Mouse (Mus musculus) mesoderm, embryonic 11.5 days (tissue): Measurements from ENCODE around the gene Ppp4c.

Experiments
- DNase-seq: peaks from one replicate; pipeline ENCODE4 v3.0.0-alpha.2; 2012; ENCODE audit warnings: low read depth, low spot score

Ppp4c gene

DNA sequence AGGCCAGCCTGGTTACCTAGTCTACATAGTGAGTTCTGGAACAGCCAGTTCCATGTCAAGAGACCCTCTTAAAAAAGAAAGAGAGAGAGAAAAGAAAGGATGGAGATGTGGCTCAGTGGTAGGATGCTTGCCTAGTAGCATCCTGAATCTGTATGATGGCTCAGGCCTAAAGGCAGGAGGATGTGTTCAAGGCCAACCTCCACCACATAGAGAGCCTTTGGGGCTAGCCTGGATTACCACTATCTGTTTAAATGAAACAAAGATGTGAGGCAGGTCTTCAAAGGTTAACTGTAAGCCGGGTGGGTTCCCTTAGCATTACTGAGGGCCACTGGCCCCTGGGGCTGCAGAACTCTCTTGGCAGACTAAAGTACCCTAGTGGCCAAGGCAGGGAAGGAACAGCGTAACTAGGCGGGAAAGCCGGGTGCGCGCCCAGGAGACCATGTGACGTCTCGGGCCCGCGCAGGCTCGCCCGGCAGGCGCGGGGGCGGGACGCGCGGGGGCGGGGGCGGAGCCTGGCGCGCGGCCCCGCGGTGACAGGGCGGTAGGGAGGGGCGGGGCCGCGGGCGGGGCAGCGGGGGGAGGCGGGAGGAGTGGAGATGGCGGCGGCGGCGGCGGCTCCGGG lies 33.1 kb downstream of the Ppp4c start, which contains the start of gene Mapk3:
Mapk3 (plus strand) TSS at position 552 of the 622 bp plus-strand sequence.
- peak; percentile 93 for DNase-seq

DNA sequence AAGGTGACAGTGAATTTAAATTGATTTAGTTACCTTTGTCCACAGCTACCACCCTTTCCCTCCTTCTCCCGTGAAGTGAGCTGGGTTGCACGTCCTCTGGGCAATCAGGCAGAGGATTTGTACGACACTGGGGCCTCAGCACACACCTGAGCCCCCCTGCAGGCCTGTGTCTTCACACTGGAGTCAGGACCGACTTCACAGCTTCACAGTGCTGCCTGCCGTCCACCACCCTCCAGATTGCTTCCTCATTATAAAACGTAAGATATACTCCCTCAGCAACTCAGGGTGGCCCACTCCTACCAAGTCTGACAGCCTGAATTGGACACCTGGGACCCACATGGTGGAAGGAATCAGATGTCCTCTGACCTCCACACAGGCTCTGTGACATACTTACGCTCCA lies 33.8 kb downstream of the Ppp4c start:
- no peak for DNase-seq

DNA sequence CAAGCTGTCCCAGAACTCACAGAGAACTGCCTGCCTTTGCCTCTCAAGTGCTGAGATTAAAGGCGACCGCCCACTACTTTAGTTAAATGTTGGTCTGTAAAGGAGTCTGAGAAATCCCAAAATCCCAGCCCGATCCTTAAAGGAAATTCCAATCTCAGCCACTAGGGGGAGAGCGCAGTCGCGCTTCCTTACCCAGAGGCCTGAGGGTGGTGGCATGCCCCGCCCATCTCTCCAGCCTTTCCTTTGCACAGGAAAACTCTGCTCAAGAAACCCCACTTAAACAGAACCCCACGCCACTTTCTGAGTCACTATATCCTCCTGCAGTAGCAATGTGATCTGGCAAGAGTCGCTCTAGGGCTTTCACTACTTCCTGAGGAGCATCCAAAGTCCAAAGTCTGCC lies 37.4 kb downstream of the Ppp4c start:
- DNase-seq: peak; percentile 89

DNA sequence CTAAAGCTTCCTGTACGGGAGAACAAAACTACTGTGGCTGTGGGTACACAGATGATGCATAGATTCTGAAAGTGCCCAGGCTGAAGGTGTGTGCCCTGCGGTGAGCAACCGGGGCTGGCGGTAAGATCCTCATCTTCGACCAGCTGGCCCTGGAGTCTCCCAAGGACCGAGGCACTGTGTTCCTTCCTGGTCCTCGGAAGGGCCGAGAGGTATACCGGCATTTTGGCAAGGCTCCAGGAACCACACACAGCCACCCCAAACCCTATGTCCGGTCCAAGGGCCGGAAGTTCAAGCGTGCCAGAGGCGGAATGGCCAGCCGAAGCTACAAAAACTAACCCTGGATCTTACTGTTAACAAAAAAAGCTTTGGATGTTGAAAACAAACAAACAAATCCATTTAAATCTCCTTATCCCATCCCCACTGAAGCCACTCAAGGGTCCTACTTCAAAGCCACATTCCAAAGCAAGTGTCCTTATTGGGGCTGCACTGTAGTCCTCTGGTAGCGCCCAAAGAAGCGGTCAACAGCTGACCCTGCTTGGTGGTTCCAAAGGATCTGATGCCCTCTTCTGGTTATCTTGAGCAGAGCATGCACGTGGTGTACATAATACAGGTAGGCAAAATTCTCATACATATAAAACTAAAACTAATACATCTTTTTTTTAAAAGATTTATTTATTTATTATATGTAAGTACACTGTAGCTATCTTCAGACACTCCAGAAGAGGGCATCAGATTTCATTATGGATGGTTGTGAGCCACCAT lies 42.5 kb downstream of the Ppp4c start:
- DNase-seq: no peak

GRCm38 (mm10) chr7:126748824-126749223 lies 43.5 kb downstream of the Ppp4c start:
- no peak for DNase-seq

DNA sequence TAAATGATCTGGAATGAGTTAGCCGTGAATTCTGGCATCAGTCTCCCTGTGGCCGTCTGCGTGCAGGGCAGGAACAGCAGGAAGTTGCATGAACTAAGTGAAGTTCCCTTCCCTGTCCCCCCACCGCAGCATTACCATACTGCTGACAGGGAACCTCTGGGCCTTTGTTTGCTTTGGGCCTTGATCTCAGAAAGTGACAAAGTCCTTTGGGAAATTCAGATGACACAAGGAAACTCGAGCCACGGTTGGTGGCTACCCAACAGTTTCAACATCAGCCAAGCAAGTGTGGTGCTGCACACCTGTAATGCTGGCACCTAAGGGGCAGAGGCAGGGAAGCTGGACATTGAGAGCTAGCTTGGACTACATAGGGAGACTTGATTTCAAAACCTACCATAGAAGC lies 45.5 kb downstream of the Ppp4c start:
- no peak for DNase-seq

GRCm38 (mm10) chr7:126746066-126746465 lies 46.2 kb downstream of the Ppp4c start:
- DNase-seq: no peak

DNA sequence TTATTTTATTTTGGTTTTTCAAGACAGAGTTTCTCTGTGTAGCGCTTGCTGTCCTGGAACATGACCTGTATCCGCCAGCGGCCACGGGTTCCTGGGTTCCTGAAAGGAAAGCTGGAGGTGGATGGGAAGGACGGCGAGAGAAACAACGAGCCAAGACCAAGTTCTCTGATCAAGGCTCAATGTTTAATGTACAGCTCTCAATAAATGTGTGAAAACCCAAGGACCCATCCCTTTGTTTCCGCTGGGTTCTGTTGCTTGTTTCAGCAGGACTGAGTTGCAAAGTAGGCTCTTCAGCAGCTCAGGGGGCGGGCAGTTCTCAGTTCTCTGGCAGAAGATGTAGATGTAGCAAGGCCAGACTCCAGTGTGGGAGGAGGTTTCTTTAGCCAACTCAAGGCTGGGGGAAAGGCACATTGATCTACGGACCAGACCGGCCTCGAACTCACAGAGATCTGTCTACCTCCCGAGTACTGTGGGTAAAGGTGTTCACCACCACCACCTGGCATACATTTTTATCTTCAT lies 50.3 kb downstream of the Ppp4c start:
- DNase-seq: no peak

DNA sequence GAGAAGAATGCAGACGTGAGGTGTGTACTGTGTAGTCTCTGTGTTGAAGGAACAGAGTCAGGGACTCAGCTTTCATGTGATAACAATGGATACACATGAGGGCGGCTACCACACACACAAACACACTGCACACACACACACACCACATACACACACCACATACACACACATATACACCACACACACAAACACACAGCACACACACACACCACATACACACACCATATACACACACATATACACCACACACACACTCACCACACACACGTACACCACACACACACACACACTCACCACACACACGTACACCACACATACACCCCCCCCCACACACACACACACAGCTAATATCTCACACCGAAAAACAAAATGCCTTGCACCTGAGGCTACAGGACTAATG lies 50.8 kb downstream of the Ppp4c start:
- no peak for DNase-seq

DNA sequence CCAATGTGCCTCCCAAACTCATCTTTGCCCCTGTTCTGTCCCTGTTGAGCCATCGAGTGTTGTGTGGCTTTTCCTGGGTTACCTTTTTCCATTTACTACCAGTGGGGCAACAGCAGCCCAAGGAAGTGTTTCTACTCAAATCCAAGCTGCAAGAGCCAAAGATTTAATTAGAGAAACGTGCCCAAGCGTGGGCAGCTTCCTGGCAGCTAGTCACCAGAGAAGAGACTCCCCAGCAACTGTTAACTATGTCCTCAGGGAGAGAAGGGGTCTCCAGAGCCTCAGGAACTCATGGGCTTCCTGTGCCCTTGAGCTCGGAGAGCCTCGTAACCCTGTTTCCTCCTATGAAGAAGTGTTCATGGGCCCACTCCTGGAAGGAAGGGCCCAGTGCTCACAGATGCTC lies 51.3 kb downstream of the Ppp4c start:
- DNase-seq: no peak

GRCm38 (mm10) chr7:126740132-126740735 lies 52.1 kb downstream of the Ppp4c start:
- no peak for DNase-seq

DNA sequence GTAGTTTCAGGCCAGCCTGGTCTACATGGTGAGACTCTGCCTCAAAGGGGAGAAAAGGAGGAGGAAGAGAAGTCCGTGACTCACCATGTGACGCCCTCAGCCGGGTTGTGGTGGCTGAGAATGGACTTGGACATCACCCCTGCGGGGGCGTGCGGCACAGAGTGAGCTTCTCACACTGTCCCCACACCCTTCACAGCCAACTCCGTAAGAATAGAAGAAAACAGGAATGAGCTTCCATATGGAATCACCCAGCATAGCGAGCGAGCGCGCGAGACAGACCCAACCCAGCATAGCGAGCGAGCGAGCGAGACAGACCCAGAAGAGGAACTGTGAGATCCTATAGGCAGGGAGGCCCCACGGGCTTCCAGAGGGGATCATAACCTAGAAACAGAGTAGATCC lies 52.7 kb downstream of the Ppp4c start:
- DNase-seq: no peak

DNA sequence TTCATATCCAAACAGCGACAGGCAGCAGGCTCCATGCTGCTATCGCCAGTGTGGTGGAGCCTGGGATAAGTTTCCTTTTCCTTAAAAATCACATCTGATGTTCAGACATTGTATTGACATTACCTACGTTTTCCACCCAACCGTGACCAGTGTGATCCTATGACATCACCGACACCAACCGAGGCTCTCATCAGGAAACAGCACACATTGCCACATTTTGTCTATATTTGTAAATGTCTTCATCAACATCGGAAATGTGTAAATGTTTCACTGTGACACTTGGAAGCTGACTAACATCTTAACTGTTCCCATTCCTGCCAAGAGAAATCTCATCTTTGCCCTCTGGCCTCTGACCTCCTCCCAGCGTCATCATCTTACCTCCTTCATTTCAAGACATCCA lies 56.2 kb downstream of the Ppp4c start:
- DNase-seq: no peak
